Mouse (Mus musculus) activated CD4-positive, CD25-positive, alpha-beta regulatory T cell, adult 4 months (primary cell): Measurements from ENCODE around the gene Psme1. TPM values are rescaled to one million over a fixed set of nuclear protein-coding genes. Genes with fewer than 3 reads are reported as not detected.

Source experiments
- ATAC-seq: one replicate; pipeline ENCODE4 v1.8.0; 2017
- polyA plus RNA-seq, 2 experiments: library from polyadenylated mRNA; unstranded; fragments of 100-300 nt; shearing (Covaris generic); gene quantifications; one replicate each; pipeline ENCODE4 v1.2.1; 2017

The Psme1 gene
- polyA plus RNA-seq, 2 experiments from 2014 or later, result 700 to 830 TPM

- ATAC-seq, result no peak
Observed at GRCm38 (mm10) chr14:55603271-55603632, 25.3 kb downstream of the Psme1 start, which contains the start of gene Irf9. Gene Irf9 (plus strand): TSS chr14:55603571.

DNA sequence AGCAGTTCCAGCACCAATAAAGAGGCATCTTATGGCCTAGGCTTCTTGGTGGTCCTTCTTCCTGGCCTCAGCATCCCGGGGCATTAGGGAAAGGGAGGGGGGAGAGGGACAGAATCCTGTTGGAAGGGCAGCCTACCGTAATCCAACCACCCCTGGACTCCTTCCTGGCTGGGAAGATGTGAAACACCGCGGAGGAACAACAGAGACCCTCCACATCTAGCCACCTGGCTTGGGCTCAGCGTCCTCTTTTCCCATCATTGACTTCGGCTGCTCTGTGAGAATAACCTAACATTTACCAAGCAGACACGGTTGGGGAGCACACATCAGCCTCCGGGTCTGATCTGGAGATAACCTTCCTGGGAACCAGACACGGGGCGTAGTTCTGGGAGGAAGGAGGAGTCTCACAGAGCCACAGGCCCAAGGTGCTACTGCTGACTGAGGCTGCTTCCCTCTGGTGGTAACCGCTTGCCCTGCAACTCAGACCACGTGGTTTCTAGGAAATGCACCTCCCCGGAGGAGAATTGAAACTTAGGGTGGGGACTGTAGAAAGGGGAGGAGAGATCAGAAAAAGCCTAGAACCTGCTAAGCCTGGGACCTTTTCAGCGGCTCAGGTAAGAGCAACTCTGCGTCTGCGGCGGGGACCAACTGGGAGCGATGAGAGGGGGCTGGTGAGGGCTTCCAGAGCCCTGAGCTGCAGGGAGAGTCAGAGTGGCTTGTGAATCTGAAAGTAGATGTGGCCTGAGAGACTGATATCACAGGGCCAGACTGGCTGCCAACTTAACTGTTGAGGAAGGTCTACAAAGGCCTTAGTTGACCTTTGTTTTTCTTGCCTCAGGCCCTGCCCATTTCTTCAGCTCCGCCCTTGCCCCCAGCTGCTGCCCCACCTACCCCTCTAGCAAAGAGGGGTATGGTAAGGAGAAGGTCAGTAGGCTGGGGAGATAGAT, 26.0 kb downstream of the Psme1 start:
- peak; percentile 90 for ATAC-seq

- no peak for ATAC-seq
Observed at GRCm38 (mm10) chr14:55604823-55605222, 26.9 kb downstream of the Psme1 start.

- ATAC-seq, result no peak
Observed at GRCm38 (mm10) chr14:55605743-55606459, 28.0 kb downstream of the Psme1 start.

- ATAC-seq, result no peak
Observed at GRCm38 (mm10) chr14:55608339-55608738, 30.4 kb downstream of the Psme1 start.

DNA sequence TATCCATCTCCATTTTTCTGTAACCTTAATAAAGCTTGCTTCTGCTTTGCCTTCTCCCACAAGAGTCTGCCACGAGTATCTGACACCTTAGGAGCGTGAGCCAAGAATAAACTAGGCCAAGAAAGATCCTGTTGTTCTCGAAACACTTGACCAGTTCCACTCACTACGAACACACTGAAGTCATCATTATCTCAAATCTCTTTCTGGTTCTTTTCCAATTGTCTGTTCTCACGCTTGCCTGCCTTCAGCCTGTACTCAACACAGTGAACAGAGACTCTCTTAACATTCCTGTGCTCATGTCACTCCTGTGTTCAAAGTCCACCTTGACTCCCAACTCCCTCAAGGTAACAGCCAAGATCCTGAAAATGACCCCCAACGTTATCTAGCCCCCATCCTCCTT, 35.4 kb downstream of the Psme1 start:
- no peak for ATAC-seq

- ATAC-seq, result no peak
Observed at GRCm38 (mm10) chr14:55614565-55615178, 36.7 kb downstream of the Psme1 start.

GRCm38 (mm10) chr14:55615876-55616275, 38.0 kb downstream of the Psme1 start:
- no peak for ATAC-seq

- no peak for ATAC-seq
Observed at GRCm38 (mm10) chr14:55616844-55617243, 38.9 kb downstream of the Psme1 start.

GRCm38 (mm10) chr14:55617822-55618221, 39.9 kb downstream of the Psme1 start, which contains the start of gene Rec8:
Gene Rec8 (plus strand): TSS chr14:55618037.
- ATAC-seq, result peak; percentile 36

- ATAC-seq, result no peak
Observed at GRCm38 (mm10) chr14:55618486-55619195, 40.7 kb downstream of the Psme1 start.

DNA sequence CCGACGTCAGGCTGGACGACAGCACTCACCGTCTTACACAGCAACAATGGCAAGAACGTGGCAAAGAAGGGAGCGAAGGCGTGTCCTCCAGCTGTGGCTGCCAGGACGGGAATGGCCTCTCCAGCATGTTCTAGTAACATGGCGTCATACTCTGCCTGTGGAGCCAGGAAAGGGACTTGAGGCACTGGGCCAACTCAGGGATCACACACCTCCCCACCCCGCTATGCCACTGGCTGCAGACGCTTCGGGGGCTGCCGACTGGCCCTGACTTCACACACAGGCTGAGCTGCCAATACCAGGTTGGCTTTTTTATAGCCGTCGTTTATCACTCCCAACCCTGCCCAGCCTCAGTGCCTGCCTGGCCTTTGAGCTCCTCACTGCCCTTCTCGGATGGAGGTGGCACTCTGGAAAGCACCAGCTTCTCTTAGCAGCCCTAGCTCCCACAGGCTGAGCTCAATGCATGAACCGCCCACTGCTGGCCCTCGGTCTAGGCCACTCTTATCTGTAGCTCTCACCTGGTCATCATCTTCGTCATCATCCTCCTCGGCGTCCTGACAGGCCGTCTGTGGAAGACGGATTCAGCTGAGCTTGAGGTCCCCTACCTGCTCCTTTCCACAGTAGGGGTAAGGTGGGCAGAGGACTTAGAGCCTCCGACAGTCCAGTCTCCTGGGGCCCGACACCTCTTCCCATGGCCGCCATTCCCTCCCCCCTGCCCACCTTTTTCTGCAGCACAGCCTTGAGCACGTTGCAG, 50.3 kb downstream of the Psme1 start:
- ATAC-seq, result no peak

GRCm38 (mm10) chr14:55629312-55629711, 51.4 kb downstream of the Psme1 start:
- ATAC-seq, result peak; percentile 72

Other genes starting within 250 kb of the Psme1 start
- gene Dhrs4, start 99.4 kb upstream of the Psme1 start, polyA plus RNA-seq, result 10 to 100 TPM; 39.2 to 42.2 TPM
- gene Carmil3, start 87.5 kb upstream of the Psme1 start, polyA plus RNA-seq, result not detected
- not detected for gene Cpne6, start 67.7 kb upstream of the Psme1 start, polyA plus RNA-seq
- under 1 TPM in 1 of 2 experiments, not detected in 1; 0.07 TPM for gene Nrl, start 53.1 kb upstream of the Psme1 start, polyA plus RNA-seq
- gene Pck2, start 37.9 kb upstream of the Psme1 start, polyA plus RNA-seq, result 10 to 100 TPM; 23.6 to 33.4 TPM
- 10 to 100 TPM; 95.9 to 97.4 TPM for gene Dcaf11, start 18.1 kb upstream of the Psme1 start, polyA plus RNA-seq
- gene A730061H03Rik, start 17.7 kb upstream of the Psme1 start, polyA plus RNA-seq, result not detected
- gene Fitm1, start 2.5 kb upstream of the Psme1 start, polyA plus RNA-seq, result not detected
- 10 to 100 TPM; 25.2 to 28.6 TPM for gene Emc9, start 7.2 kb downstream of the Psme1 start, polyA plus RNA-seq
- gene Psme2, start 13.0 kb downstream of the Psme1 start, polyA plus RNA-seq, result 100 to 1,000 TPM; 980 to 996 TPM
- gene Rnf31, start 13.6 kb downstream of the Psme1 start, polyA plus RNA-seq, result 10 to 100 TPM; 32.6 to 33.3 TPM
- 100 to 1,000 TPM; 129 to 164 TPM for gene Irf9, start 25.4 kb downstream of the Psme1 start, polyA plus RNA-seq
- 1 to 10 TPM; 1.3 to 1.9 TPM for gene Rec8, start 39.9 kb downstream of the Psme1 start, polyA plus RNA-seq
- 10 to 100 TPM; 29.2 to 30.6 TPM for gene Ipo4, start 57.8 kb downstream of the Psme1 start, polyA plus RNA-seq
- gene Gm49378, start 59.8 kb downstream of the Psme1 start, polyA plus RNA-seq, result not detected
- gene Tm9sf1, start 65.7 kb downstream of the Psme1 start, polyA plus RNA-seq, result 10 to 100 TPM; 38.8 to 49.2 TPM
- gene Tssk4, start 72.1 kb downstream of the Psme1 start, polyA plus RNA-seq, result 1 to 10 TPM in 1 of 2 experiments, under 1 TPM in 1; 0.57 to 2.1 TPM
- 10 to 100 TPM; 87.8 to 88.5 TPM for gene Mdp1, start 82.4 kb downstream of the Psme1 start, polyA plus RNA-seq
- gene Gmpr2, start 93.8 kb downstream of the Psme1 start, polyA plus RNA-seq, result 10 to 100 TPM; 23.7 to 25.9 TPM
- 100 to 1,000 TPM; 361 to 408 TPM for gene Nedd8, start 94.0 kb downstream of the Psme1 start, polyA plus RNA-seq
- 10 to 100 TPM; 23.4 to 28.3 TPM for gene Tinf2, start 103.7 kb downstream of the Psme1 start, polyA plus RNA-seq
- gene Tgm1, start 135.8 kb downstream of the Psme1 start, polyA plus RNA-seq, result not detected
- 10 to 100 TPM; 53.3 to 60.8 TPM for gene Rabggta, start 144.1 kb downstream of the Psme1 start, polyA plus RNA-seq
- 10 to 100 TPM; 46.4 to 48.9 TPM for gene Dhrs1, start 167.6 kb downstream of the Psme1 start, polyA plus RNA-seq
- 1 to 10 TPM; 6.0 to 8.2 TPM for gene Nop9, start 167.6 kb downstream of the Psme1 start, polyA plus RNA-seq
- gene Cideb, start 180.3 kb downstream of the Psme1 start, polyA plus RNA-seq, result not detected
- gene Ltb4r2, start 183.3 kb downstream of the Psme1 start, polyA plus RNA-seq, result under 1 TPM in 1 of 2 experiments, not detected in 1; 0.40 TPM
- 1 to 10 TPM; 2.5 to 5.6 TPM for gene Ltb4r1, start 187.8 kb downstream of the Psme1 start, polyA plus RNA-seq
- under 1 TPM in 1 of 2 experiments, not detected in 1; 0.08 TPM for gene Adcy4, start 206.0 kb downstream of the Psme1 start, polyA plus RNA-seq
- 10 to 100 TPM; 94.3 to 99.3 TPM for gene Ripk3, start 210.7 kb downstream of the Psme1 start, polyA plus RNA-seq
- not detected for gene Nfatc4, start 245.0 kb downstream of the Psme1 start, polyA plus RNA-seq